Mouse (Mus musculus) mouse trophoblast stem cell (cell line): Measurements from ENCODE around the gene Nid1.
"Not testable (repeated sequence)": the region's sequence is repeated elsewhere in the genome, so short reads cannot be mapped to it uniquely, and the experiment has no call there.

Experiments used
- in situ Hi-C, 2 experiments: fragments of 300-500 bp; cut with MseI, MboI; formaldehyde crosslinking; loops; 2 replicates in 1 of 2; 3 replicates in 1 of 2; pipeline ENCODE4 v1.15.1; 2025

Nid1 gene

GRCm38 (mm10) chr13:13543073-13543472 is 105.7 kb downstream of the Nid1 start:
- in situ Hi-C loops: not testable (repeated sequence)

- in situ Hi-C loops: no loop called here
Measured at GRCm38 (mm10) chr13:13546792-13547191, 109.4 kb downstream of the Nid1 start.

GRCm38 (mm10) chr13:13547889-13548288 is 110.5 kb downstream of the Nid1 start:
- in situ Hi-C loops: no loop called here

DNA sequence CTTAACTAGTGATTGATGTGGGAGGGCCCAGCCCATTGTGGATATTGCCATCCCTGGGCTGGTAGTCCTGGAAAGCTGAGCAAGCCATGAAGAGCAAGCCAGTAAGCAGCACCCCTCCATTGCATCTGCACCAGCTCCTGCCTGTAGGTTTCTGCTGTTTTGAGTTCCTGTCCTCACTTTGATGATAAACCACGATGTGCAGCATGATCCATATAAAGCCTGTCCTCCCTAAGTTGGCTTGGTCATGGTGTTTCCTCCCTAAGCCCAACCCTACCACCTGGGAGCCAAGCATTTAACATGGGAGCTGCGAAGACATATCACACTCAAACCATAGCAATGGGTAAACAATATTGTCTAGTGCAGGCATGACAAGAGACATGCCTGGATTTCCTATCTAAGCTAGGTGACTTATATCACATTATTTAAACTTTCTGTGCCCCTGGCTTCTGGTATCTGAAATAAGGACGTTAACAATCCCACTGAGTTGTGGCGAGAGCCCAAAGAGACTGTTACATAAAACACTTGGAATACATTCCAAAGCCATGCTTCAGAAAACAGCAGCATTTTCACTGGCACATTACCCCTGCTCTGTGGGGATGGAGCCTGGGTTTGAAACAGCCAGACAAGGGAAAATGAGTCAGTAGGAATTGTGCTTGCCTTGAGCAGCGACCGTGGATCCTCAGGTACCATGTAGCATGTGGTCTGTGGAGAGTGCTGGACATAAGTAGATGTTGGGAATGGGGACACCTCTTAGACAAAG is 111.3 kb downstream of the Nid1 start:
- in situ Hi-C loops: no loop called here

GRCm38 (mm10) chr13:13549687-13550660 is 112.6 kb downstream of the Nid1 start:
- in situ Hi-C loops: no loop called here

DNA sequence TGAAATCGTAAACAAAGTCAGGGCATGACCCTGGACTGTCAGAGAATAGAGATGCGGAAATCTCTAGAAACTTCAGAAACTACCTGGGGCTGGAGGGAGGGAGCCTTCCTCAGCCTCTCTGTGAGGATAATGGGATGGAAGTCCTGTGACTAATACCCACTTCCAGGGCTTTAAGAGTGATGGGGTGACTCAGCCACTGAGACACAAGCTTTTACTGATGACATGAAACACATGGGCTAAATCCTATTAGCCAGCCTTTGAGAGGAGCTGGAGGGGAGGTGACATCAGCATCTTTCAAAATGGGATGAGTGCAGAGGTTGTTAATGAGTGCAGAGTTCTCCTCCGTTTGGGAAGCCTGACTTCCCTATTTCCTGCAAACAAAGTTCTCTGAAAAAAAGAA is 114.7 kb downstream of the Nid1 start:
- in situ Hi-C loops: no loop called here

DNA sequence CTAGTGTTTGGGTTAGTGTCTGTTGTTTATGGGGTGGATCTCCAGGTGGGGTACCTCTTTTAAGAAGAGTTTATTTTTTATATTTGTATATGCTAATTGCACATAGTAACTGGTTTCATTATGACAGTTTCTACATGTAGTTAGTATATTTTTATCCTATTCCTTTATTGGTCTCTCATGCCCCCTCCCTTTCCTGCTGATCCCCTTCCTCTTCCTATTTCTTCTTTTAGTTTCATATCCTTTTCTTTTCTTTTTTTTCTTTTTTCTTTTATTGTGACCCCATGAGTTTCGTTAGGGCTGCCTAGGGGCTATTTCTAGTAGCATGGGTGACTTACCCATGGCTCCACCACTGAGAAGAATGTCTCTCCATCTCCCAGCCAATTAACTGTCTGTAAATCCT is 116.3 kb downstream of the Nid1 start:
- in situ Hi-C loops: no loop called here

DNA sequence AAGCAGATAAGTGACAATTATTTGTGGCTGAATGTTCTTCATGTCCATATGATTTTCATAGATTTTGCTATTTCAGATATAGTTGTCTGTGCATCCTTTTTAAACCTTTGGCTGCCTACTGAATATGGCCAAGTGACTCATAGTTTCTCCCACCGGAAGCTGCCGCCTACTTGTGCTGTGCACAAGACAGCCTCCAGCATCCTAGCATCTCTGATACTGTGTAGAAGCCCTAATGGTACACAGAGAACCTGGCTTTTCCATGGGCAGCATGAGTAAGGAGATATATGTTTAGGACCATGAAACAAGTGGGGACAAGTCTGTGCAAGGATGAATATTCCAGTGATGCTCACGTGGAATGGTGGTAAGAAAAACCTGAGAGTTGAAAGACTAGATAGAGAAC is 117.8 kb downstream of the Nid1 start:
- in situ Hi-C loops: no loop called here

DNA sequence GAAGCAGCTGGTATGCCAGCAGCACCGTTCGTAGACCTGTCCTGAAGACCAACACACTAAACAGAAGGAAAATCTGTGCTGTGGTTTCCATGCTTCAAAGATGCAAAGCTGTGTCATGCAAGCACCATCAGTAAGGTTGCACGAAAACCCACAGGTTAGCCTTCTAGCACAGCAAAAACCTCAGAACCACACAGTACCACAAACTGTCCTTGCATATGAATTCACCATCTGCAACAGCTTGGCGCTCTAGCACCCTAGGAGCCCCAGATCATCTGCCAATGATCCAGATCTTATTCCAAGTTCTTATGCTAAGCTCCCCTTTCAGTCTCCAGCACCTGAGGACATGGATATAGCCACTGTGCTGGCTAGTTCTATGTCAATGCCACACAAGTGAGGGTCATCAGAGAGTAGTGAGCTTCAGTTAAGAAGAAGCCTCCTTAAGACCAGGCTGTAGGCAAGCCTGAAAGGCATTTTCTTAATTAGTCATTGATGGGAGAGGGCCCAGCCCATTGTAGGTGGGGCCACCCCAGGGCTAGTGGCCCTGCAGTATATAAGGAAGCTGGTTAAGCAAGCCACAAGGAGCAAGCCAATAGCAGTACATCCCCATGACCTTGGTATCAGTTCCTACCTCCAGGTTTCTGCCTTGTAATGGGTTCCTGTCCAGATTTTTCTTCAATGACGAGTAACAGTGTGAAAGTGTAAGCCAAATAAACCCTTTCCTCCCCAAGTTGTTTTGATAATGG is 119.8 kb downstream of the Nid1 start:
- in situ Hi-C loops: no loop called here

GRCm38 (mm10) chr13:13558251-13558650 is 120.9 kb downstream of the Nid1 start:
- in situ Hi-C loops: no loop called here

DNA sequence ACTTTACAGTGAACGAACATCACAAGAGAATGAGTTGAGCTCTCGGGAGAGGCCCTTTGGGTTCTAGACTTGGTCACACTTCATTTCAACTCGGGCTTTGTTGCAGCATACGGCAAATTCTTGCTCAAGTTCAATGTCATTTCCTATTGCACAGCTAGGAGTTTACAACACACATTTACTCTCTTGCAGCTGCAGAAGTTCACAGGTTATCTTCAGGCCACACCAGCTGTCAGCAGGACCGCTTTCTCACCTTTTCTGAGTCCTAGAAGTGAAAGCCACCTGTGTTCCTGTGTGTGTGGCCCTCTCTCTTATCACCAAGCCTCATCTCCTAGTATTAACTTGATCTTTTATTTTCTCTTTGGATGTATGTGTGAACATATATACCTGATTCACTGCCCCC is 121.5 kb downstream of the Nid1 start:
- in situ Hi-C loops: no loop called here
